Mouse (Mus musculus): ENCODE measurements at regions not wholly inside any gene's neighbourhood (a gene's known extent, or its start where the extent isn't known, plus 50 kb on each side); places are given as distances from the start of the nearest gene placed in this dataset.
A peak's percentile ranks its signal among the peaks of the same experiment; 100 is the strongest.

DNA sequence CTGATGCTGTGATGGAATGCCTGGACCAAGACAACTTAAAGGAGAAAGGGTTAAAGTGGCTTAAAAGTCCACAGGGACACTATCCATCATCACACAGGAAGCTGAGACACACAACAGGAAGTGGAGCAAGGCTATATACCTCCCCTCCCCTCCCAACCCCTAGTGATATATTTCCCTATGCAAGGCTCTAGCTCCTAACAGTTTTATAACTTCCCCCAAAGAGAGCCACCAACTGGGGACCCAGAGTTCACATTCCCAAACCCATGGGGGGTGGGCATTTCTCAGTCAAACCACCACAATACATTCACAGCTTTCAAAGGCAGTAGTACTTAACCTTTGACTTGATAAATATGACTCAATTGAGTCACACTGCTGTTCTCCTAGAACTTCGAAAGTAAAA, 88.6 kb upstream of the Tdrd3 start:
- DNase-seq (ENCODE audit: low spot score in 2 of 2): no peak
- intact Hi-C loops (cut with DNase I): no loop called here

DNA sequence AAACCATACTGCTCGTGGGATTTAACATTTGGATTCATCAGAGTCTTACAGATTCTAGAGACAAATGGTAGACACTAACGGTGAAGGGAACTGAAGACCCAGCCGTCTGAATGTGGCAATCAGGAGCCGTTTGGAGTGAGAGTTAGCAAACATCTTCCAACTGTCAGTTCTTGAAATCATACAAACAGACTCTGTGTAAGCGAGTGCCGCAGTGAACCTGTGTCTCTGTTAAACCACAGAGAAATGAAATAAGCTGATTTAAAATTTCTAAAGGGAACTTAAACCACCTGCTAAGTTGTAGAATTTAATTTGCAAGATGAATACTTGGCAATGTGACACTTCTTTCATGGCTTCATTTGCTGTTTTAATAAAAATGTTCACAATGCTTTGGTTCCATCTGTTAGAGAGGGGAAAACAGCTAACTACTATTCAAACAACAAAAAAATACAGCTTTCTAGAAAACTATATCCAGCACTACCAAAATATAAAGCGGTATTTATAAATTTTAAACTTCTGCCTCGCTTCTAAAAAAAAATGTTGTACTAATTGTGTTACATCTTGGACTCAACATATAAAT, 78.4 kb upstream of the Tdrd3 start:
- DNase-seq (ENCODE audit: low spot score in 2 of 2): peak in 1 of 2 experiments; percentile 26
- intact Hi-C loops (cut with DNase I): no loop called here

DNA sequence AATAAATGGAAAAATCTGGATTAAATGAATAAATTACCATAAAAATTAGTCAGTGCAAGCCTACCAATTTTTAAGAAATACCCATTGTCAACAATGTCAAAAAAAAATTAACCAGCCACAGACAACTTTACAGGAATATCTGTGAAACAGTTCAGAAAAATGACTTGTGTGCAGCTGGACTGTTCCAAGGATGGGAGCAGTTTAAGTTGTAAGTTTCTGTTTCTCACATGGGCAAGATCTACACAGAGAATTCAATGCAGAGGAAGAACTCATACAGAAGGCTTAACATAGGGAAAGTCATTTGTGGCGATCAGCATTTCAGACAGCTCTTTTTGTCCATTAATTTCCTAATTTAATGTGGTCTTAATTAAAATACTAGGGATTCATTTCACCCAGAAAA, 71.9 kb upstream of the Tdrd3 start:
- intact Hi-C loops (cut with DNase I): no loop called here
- no peak for DNase-seq (ENCODE audit: low spot score in 2 of 2)

DNA sequence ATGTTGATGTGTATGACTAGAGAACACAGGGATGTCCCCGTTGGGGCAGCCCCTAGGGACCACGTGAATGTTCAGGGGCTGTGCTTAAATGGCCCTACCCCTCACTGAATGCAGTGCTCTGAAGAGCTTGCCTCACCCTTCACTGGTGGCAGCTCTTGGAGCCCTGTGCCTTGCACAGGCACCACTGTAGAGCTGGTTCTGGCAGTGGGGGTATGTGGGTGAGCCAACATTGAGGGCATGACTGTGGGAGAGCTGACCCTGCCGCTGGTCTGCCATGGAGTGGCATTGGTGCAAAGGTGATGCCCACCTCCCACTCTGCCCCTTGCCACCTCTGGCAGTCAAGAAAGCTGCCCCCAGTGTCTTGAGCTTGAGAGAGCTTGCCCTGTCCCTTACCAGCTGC, 69.6 kb upstream of the Tdrd3 start:
- DNase-seq (ENCODE audit: low spot score in 2 of 2): no peak
- intact Hi-C loops (cut with DNase I): no loop called here

DNA sequence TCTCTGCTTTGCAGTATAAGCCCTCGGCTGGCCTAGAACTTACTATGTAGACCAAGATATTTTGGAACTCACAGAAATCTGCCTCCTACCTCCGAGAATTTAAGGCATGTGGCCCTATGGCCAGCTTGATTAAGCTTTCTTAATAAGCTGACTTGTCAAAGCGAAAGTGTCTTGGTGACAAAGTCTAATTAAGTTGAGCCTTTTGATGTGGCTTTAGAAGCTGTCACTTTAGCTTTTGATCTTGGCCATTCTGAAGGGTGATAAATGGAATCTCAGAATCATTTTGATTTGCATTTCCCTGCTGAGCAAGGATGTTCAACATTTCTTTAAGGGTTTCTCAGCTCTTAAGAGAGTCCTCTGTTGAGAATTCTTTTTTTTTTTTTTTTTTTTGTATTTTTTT, 67.6 kb upstream of the Tdrd3 start:
- no peak for DNase-seq (ENCODE audit: low spot score in 2 of 2)
- intact Hi-C loops (cut with DNase I): no loop called here

DNA sequence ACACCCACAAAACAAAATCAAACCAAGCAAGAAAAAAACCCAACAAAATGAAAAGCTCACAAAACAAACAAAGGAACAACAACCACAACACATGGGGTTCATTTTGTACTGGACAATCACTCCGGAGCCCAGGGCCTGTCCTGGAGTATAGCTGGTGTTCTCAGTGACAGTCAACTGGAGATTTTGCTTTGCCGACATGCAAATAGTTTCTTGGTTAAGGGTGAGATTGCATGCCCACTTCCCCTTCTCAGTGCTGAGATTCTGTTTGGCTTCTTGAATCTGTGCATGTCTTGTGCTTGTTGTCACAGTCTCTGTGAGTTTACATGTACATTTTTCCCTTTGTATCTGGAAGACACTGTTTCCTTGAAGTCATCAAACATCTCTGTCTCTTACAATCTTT, 50.6 kb upstream of the Tdrd3 start:
- intact Hi-C loops (cut with DNase I): no loop called here
- DNase-seq (ENCODE audit: low spot score in 2 of 2): no peak
